ENCODE assay signal across 8 mouse cellular contexts in genomic region chr8:106892806-106893451, GRCm38 (mm10). TPM values are rescaled to one million over a fixed set of nuclear protein-coding genes. Genes with fewer than 3 reads are reported as not detected.
DNase-seq lines count a peak whose midpoint lies in the region; ATAC-seq and TF ChIP-seq lines count a peak whose summit lies in the region.

No protein-coding gene starts in this region.

- H3K27me3 ChIP-seq in kidney, embryonic 14.5 days (ENCODE audit: control insufficient read depth, insufficient read depth, low read length): no peaks in the 10 kb centered on the region
- H3K27me3 ChIP-seq in embryonic facial prominence, embryonic 11.5 days (ENCODE audit: control insufficient read depth, insufficient read depth, low read length): no peaks in the 10 kb centered on the region
- H3K27me3 ChIP-seq in hindbrain, embryonic 16.5 days (replicated peaks; ENCODE audit: control insufficient read depth, insufficient read depth, low read length): no peaks in the 10 kb centered on the region
- no peaks in the 10 kb centered on the region for H3K27me3 ChIP-seq in lung, postnatal 0 days (replicated peaks; ENCODE audit: insufficient read depth, low read length)
- no peaks in the 10 kb centered on the region for H3K27me3 ChIP-seq in stomach, embryonic 16.5 days (ENCODE audit: control insufficient read depth, insufficient read depth, low read length)

- no peak for TF ChIP-seq CTCF in lung, postnatal 0 days (IDR thresholded peaks at IDR 0.05)

- H3K36me3 ChIP-seq in kidney, embryonic 14.5 days (ENCODE audit: control insufficient read depth, insufficient read depth, low read length): peaks cover 23% of the 10 kb centered on the region
- no peaks in the 10 kb centered on the region; the same call in 1 of the 2 replicates for H3K36me3 ChIP-seq in embryonic facial prominence, embryonic 11.5 days (replicated peaks; ENCODE audit: control insufficient read depth, insufficient read depth, low read depth, low read length)
- H3K36me3 ChIP-seq in hindbrain, embryonic 16.5 days (ENCODE audit: control insufficient read depth, insufficient read depth, low read length): peaks cover 3% of the 10 kb centered on the region; the same call in 1 of the 2 replicates
- H3K36me3 ChIP-seq in lung, postnatal 0 days (ENCODE audit: insufficient read depth, low read length): peaks cover 3% of the 10 kb centered on the region; the same call in 1 of the 2 replicates
- H3K36me3 ChIP-seq in stomach, embryonic 16.5 days (ENCODE audit: control insufficient read depth, insufficient read depth, low read length): 0 out of 2 replicates have a peak, but pooled peaks cover 6% of the 10 kb centered on the region

- peak; percentile 87 for ATAC-seq in kidney, embryonic 14.5 days (ENCODE audit: low FRiP score, low TSS enrichment)
- peak; percentile 74 for ATAC-seq in embryonic facial prominence, embryonic 11.5 days (replicated peaks; ENCODE audit: insufficient number of reproducible peaks, low FRiP score, low TSS enrichment, low read depth)
- ATAC-seq in hindbrain, embryonic 16.5 days: peak; percentile 85
- peak; percentile 79 for ATAC-seq in lung, postnatal 0 days
- peak; percentile 84 for ATAC-seq in stomach, embryonic 16.5 days (ENCODE audit: insufficient read depth, low FRiP score)

- no peak for DNase-seq in kidney, adult 11 months
- peak; percentile 58 for DNase-seq in MN1 (ENCODE audit: low spot score)
- peak; percentile 67 for DNase-seq in embryonic facial prominence, embryonic 11.5 days (ENCODE audit: low spot score)
- peak; percentile 66 for DNase-seq in lung, postnatal 0 days (ENCODE audit: low spot score)
- no peak for DNase-seq in left cerebral cortex, adult 8-10 months (ENCODE audit: low spot score in 2 of 2)

- no peak for TF ChIP-seq EP300 in lung, postnatal 0 days (IDR thresholded peaks at IDR 0.05)

- H3K4me3 ChIP-seq in kidney, embryonic 14.5 days (ENCODE audit: low read length): peak overlapping the region; percentile 91
- H3K4me3 ChIP-seq in embryonic facial prominence, embryonic 11.5 days (ENCODE audit: low read depth, low read length): peak overlapping the region; percentile 84
- peak overlapping the region; percentile 96 for H3K4me3 ChIP-seq in hindbrain, embryonic 16.5 days (ENCODE audit: low read length)
- H3K4me3 ChIP-seq in lung, postnatal 0 days (ENCODE audit: low read depth, low read length): peak overlapping the region; percentile 76
- H3K4me3 ChIP-seq in stomach, embryonic 16.5 days (replicated peaks; ENCODE audit: low read length): peak overlapping the region; percentile 89

- peak overlapping the region; percentile 99 for H3K9ac ChIP-seq in kidney, embryonic 14.5 days (ENCODE audit: low read depth, low read length)
- peak overlapping the region; percentile 97 for H3K9ac ChIP-seq in embryonic facial prominence, embryonic 11.5 days (replicated peaks; ENCODE audit: low read length)
- H3K9ac ChIP-seq in hindbrain, embryonic 16.5 days (ENCODE audit: low read depth, low read length): peak overlapping the region; percentile 95
- peak overlapping the region; percentile 92 for H3K9ac ChIP-seq in lung, postnatal 0 days (replicated peaks; ENCODE audit: low read depth)
- H3K9ac ChIP-seq in stomach, embryonic 16.5 days (ENCODE audit: low read length): peak overlapping the region; percentile 96

- H3K9me3 ChIP-seq in kidney, embryonic 14.5 days (ENCODE audit: control insufficient read depth, low read length): no peaks in the 10 kb centered on the region
- H3K9me3 ChIP-seq in embryonic facial prominence, embryonic 11.5 days (replicated peaks; ENCODE audit: control insufficient read depth, low read length): no peaks in the 10 kb centered on the region
- no peaks in the 10 kb centered on the region for H3K9me3 ChIP-seq in hindbrain, embryonic 16.5 days (ENCODE audit: control insufficient read depth, low read length)
- no peaks in the 10 kb centered on the region for H3K9me3 ChIP-seq in lung, postnatal 0 days (ENCODE audit: low read length)
- no peaks in the 10 kb centered on the region for H3K9me3 ChIP-seq in stomach, embryonic 16.5 days (replicated peaks; ENCODE audit: control insufficient read depth, low read length)

- peaks cover 20% of the 10 kb centered on the region for H3K4me1 ChIP-seq in kidney, embryonic 14.5 days (ENCODE audit: control insufficient read depth, insufficient read depth, low read length)
- no peaks in the 10 kb centered on the region for H3K4me1 ChIP-seq in embryonic facial prominence, embryonic 11.5 days (ENCODE audit: control insufficient read depth, insufficient read depth, low read length)
- H3K4me1 ChIP-seq in hindbrain, embryonic 16.5 days (ENCODE audit: control insufficient read depth, insufficient read depth, low read depth, low read length): peaks cover 13% of the 10 kb centered on the region
- H3K4me1 ChIP-seq in lung, postnatal 0 days (ENCODE audit: insufficient read depth, low read depth, low read length): no peaks in the 10 kb centered on the region; the same call in 1 of the 2 replicates
- H3K4me1 ChIP-seq in stomach, embryonic 16.5 days (ENCODE audit: control insufficient read depth, insufficient read depth, low read length): peaks cover 15% of the 10 kb centered on the region

- H3K4me2 ChIP-seq in kidney, embryonic 14.5 days (replicated peaks; ENCODE audit: low read depth, low read length): peak overlapping the region; percentile 60
- peak overlapping the region; percentile 65 for H3K4me2 ChIP-seq in embryonic facial prominence, embryonic 11.5 days (ENCODE audit: low read depth, low read length)
- peak overlapping the region; percentile 92 for H3K4me2 ChIP-seq in hindbrain, embryonic 16.5 days (ENCODE audit: low read length)
- H3K4me2 ChIP-seq in lung, postnatal 0 days (replicated peaks; ENCODE audit: low read depth, low read length): peak overlapping the region; percentile 79
- peak overlapping the region; percentile 66 for H3K4me2 ChIP-seq in stomach, embryonic 16.5 days (ENCODE audit: low read depth, low read length)

- peak overlapping the region; percentile 98 for H3K27ac ChIP-seq in kidney, embryonic 14.5 days (ENCODE audit: low read depth, low read length)
- peak overlapping the region; percentile 94 for H3K27ac ChIP-seq in embryonic facial prominence, embryonic 11.5 days (replicated peaks; ENCODE audit: low read depth, low read length)
- H3K27ac ChIP-seq in hindbrain, embryonic 16.5 days (ENCODE audit: low read depth, low read length): peak overlapping the region; percentile 96
- peak overlapping the region; percentile 95 for H3K27ac ChIP-seq in lung, postnatal 0 days (ENCODE audit: low read length)
- peak overlapping the region; percentile 93 for H3K27ac ChIP-seq in stomach, embryonic 16.5 days (ENCODE audit: low read length)

- WGBS in kidney, embryonic 14.5 days: 1% methylated on average over 56 of the region's 57 CpGs
- WGBS in embryonic facial prominence, embryonic 11.5 days: under 1% methylated on average over 55 of the region's 57 CpGs
- under 1% methylated on average over 52 of the region's 57 CpGs for WGBS in hindbrain, embryonic 16.5 days
- under 1% methylated on average over 45 of the region's 57 CpGs for WGBS in lung, postnatal 0 days
- WGBS in stomach, embryonic 16.5 days: 2% methylated on average over 41 of the region's 57 CpGs

RNA-seq across cellular contexts. Expression of gene Utp4, which starts 0.5 kb away (rescaled TPM):
- 72.7 and 92.6 TPM in 2 replicates for polyA plus RNA-seq in kidney, embryonic 14.5 days (2014; fragmentation: Nextera tagmentation; extraction: Ambion mirVana)
- 90.3 and 93.0 TPM in 2 replicates for polyA plus RNA-seq in embryonic facial prominence, embryonic 11.5 days (2014; fragmentation: Nextera tagmentation; extraction: Ambion mirVana)
- polyA plus RNA-seq in hindbrain, embryonic 16.5 days (2015; fragmentation: Nextera tagmentation; extraction: Ambion mirVana): 42.2 and 44.6 TPM in 2 replicates
- polyA plus RNA-seq in lung, postnatal 0 days (2015; fragmentation: Nextera tagmentation; extraction: Ambion mirVana): 25.4 and 26.7 TPM in 2 replicates
- 58.2 and 59.1 TPM in 2 replicates for polyA plus RNA-seq in stomach, embryonic 16.5 days (2015; fragmentation: Nextera tagmentation; extraction: Ambion mirVana)
- total RNA-seq in left cerebral cortex, adult 8-10 months (2022): 10 to 100 TPM; 31.8 to 37.7 (median 33.7) TPM

RNA-seq across cellular contexts. Expression of gene Has3, which starts 22.9 kb away (rescaled TPM):
- polyA plus RNA-seq in kidney, embryonic 14.5 days (2014; fragmentation: Nextera tagmentation; extraction: Ambion mirVana): 1.2 and 1.3 TPM in 2 replicates
- 0.18 and 0.31 TPM in 2 replicates for polyA plus RNA-seq in embryonic facial prominence, embryonic 11.5 days (2014; fragmentation: Nextera tagmentation; extraction: Ambion mirVana)
- polyA plus RNA-seq in hindbrain, embryonic 16.5 days (2015; fragmentation: Nextera tagmentation; extraction: Ambion mirVana): 1.2 and 1.6 TPM in 2 replicates
- polyA plus RNA-seq in lung, postnatal 0 days (2015; fragmentation: Nextera tagmentation; extraction: Ambion mirVana): 0.13 and 0.32 TPM in 2 replicates
- 0.81 and 0.96 TPM in 2 replicates for polyA plus RNA-seq in stomach, embryonic 16.5 days (2015; fragmentation: Nextera tagmentation; extraction: Ambion mirVana)
- 1 to 10 TPM; 1.2 to 3.1 (median 1.7) TPM for total RNA-seq in left cerebral cortex, adult 8-10 months (2022)

RNA-seq across cellular contexts. Expression of gene Sntb2, which starts 42.6 kb away (rescaled TPM):
- 18.7 and 19.4 TPM in 2 replicates for polyA plus RNA-seq in kidney, embryonic 14.5 days (2014; fragmentation: Nextera tagmentation; extraction: Ambion mirVana)
- 7.4 TPM in 2 replicates for polyA plus RNA-seq in embryonic facial prominence, embryonic 11.5 days (2014; fragmentation: Nextera tagmentation; extraction: Ambion mirVana)
- 4.7 and 4.9 TPM in 2 replicates for polyA plus RNA-seq in hindbrain, embryonic 16.5 days (2015; fragmentation: Nextera tagmentation; extraction: Ambion mirVana)
- 13.4 and 16.3 TPM in 2 replicates for polyA plus RNA-seq in lung, postnatal 0 days (2015; fragmentation: Nextera tagmentation; extraction: Ambion mirVana)
- 8.7 and 11.8 TPM in 2 replicates for polyA plus RNA-seq in stomach, embryonic 16.5 days (2015; fragmentation: Nextera tagmentation; extraction: Ambion mirVana)
- total RNA-seq in left cerebral cortex, adult 8-10 months (2022): 10 to 100 TPM; 17.4 to 18.9 (median 18.9) TPM

Comparison
In these comparisons a context has a peak if more than half of its experiments do, and no peak if none do; other contexts are left out.
1. DNase-seq: peak in MN1 (single experiment), embryonic facial prominence, embryonic 11.5 days (single experiment) and lung, postnatal 0 days (single experiment); none in kidney, adult 11 months (single experiment) and left cerebral cortex, adult 8-10 months (0 of 2).
2. Peak in every context shown above with its lines, with median percentiles within 50 percentile points of each other: ATAC-seq, H3K27ac ChIP-seq, H3K4me2 ChIP-seq, H3K4me3 ChIP-seq and H3K9ac ChIP-seq.